10 mouse cellular contexts compared by ENCODE assay signal in genomic region chr19:47379141-47379540, GRCm38 (mm10).
DNase-seq lines count a peak whose midpoint lies in the region; ATAC-seq lines count a peak whose summit lies in the region.
"Had no signal": no experiment of that assay in that cellular context is flagged by ENCODE, and none has a peak within 500 bp of the region (broad histone marks: within the 10 kb centered on the region; RNA-seq: fewer than 3 reads in every experiment).

No protein-coding gene starts in this region.

- no peaks in the 10 kb centered on the region for H3K9me3 ChIP-seq in intestine, embryonic 15.5 days
- H3K9me3 ChIP-seq: embryonic facial prominence, embryonic 12.5 days had no signal

- no peak overlapping the region for H3K4me3 ChIP-seq in intestine, embryonic 15.5 days (replicated peaks)
- H3K4me3 ChIP-seq: embryonic facial prominence, embryonic 12.5 days had no signal

- H3K4me1 ChIP-seq in intestine, embryonic 15.5 days (replicated peaks) = peaks cover 7% of the 10 kb centered on the region; the same call in 1 of the 2 replicates
- H3K4me1 ChIP-seq: embryonic facial prominence, embryonic 12.5 days had no signal

- H3K36me3 ChIP-seq in intestine, embryonic 15.5 days = no peaks in the 10 kb centered on the region
- H3K36me3 ChIP-seq: embryonic facial prominence, embryonic 12.5 days had no signal

- H3K9ac ChIP-seq in intestine, embryonic 15.5 days = no peak overlapping the region
- H3K9ac ChIP-seq: embryonic facial prominence, embryonic 12.5 days had no signal

- no peaks in the 10 kb centered on the region for H3K27me3 ChIP-seq in intestine, embryonic 15.5 days (replicated peaks)
- H3K27me3 ChIP-seq: embryonic facial prominence, embryonic 12.5 days had no signal

- DNase-seq in layer of hippocampus, adult 9-11 months = peak; percentile 24
- DNase-seq in layer of hippocampus, postnatal 36 days = no peak
- peak; percentile 39 for DNase-seq in brain, adult 2 months (ENCODE audit: low read depth, low spot score)
- DNase-seq in spleen, postnatal 4 days (ENCODE audit: low spot score in 2 of 2) = peak; percentile 73 to 77
- DNase-seq in layer of hippocampus, adult 8-10 months (ENCODE audit: low spot score in 2 of 2) = no peak
- no peak for DNase-seq in cerebellum, adult 9-11 months
- DNase-seq: lung, postnatal 36 days; thymus, postnatal 4 days had no signal

- WGBS in intestine, embryonic 15.5 days = 69% methylated on average over 5 of the region's 5 CpGs

- ATAC-seq in intestine, embryonic 15.5 days = peak; percentile 84

- 0 out of 2 replicates have a peak overlapping the region, but pooled peaks have one; percentile 17 for H3K27ac ChIP-seq in intestine, embryonic 15.5 days
- H3K27ac ChIP-seq: embryonic facial prominence, embryonic 12.5 days had no signal

- no peak overlapping the region for H3K4me2 ChIP-seq in intestine, embryonic 15.5 days (replicated peaks)
- H3K4me2 ChIP-seq: embryonic facial prominence, embryonic 12.5 days had no signal

Comparison
In these comparisons a context has a peak if more than half of its experiments do, and no peak if none do; other contexts are left out.
1. DNase-seq: peak in layer of hippocampus, adult 9-11 months (single experiment), brain, adult 2 months (single experiment) and spleen, postnatal 4 days (2 of 2); none in layer of hippocampus, postnatal 36 days (0 of 2), layer of hippocampus, adult 8-10 months (0 of 2) and cerebellum, adult 9-11 months (single experiment).